Mouse (Mus musculus): ENCODE results near the gene Epb41.

Epb41 gene

GRCm38 (mm10) chr4:132043726-132044125, 31.4 kb downstream of the Epb41 start:
- no peak for DNase-seq (ENCODE audit: low spot score)

DNA sequence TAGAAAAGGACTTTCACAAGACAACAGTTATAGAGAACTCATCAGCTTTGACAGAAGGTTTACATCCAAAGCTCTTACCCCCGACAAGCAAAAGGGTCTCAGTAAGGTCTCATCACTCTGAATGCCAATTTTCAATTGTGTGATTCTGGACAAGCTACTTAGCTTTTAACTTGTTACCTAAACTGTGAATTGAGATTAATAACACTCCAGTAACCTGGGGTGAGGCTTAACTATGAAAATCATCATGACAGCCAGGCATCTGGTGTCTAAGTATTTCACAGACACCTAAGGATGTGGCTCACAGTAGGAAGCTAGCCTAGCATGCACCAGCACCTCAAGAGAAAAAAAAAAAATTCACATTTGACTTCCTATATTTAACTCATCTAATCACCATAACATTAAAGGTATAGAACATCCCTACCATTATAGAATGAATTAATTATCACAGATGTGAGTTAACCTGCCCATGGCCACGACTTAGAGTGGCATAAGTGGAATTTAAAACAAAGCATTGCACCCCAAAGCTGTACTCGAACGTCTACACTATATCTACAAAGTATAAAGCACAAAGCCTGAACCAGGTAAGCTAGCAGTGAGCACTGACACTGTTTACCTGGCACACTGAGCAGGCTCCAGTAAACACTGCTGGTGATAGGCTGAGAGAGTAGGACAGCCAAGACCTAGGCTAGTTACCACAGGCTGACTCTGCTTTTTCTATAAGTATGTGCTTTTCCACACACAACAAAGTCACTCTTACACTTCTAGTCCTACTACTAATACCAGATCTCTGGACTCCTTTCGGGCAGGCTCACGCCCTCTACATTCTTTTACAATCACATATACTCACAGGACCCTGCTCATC, 33.4 kb downstream of the Epb41 start:
- no peak for DNase-seq (ENCODE audit: low spot score)

DNA sequence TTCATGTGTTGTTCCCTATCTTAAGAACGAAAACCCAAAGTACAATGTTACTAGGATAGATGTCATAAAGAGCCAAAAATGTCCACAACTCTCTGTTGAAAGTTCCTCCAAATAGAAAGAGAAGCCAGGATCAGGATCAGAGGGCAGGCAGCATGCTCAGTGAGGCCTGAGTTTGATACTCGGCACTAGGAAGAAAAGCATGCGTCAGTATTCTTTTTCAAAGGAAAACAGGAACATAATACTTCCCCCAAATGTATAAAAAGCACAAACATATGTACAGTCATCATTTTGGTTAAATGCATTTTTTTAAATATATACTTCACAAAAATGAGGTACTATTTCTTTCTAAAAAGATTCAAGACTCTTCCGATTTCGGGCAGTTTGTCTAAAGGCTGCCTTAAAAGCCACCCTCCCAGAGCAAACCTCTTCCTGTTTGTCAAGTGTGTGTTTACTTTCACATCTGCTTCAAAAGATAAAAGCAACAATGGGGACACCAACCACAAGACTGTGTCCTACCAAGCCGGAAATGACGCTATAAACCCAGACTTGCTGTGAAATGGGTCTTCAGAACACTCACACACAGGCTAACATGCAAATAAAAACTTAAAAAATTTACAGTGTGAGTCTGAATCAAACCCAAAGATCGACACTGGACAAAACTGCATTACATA, 35.0 kb downstream of the Epb41 start:
- DNase-seq (ENCODE audit: low spot score) = no peak

- DNase-seq (ENCODE audit: low spot score) = no peak
Observed at GRCm38 (mm10) chr4:132039521-132039920, 35.6 kb downstream of the Epb41 start.

GRCm38 (mm10) chr4:132038809-132039208, 36.3 kb downstream of the Epb41 start:
- DNase-seq (ENCODE audit: low spot score) = no peak

DNA sequence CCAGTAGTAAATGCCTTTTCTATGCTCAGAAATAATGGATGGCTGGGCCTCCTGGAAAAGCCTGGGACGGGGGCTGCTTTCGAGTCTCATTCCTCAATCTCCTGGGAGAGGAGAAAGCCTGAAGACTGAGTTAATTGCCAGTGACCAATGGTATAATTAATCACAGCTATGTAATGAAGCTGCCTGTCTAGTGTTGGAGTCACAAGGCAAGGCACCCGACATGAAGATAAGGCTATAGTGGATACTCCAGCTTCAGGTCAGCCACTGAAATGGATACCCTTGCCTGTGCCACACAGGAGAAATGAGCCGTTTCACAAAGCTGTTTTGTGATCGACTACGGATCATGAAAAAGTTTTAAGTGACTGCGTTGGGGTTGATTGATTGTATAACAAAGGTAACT, 37.1 kb downstream of the Epb41 start:
- no peak for DNase-seq (ENCODE audit: low spot score)

DNA sequence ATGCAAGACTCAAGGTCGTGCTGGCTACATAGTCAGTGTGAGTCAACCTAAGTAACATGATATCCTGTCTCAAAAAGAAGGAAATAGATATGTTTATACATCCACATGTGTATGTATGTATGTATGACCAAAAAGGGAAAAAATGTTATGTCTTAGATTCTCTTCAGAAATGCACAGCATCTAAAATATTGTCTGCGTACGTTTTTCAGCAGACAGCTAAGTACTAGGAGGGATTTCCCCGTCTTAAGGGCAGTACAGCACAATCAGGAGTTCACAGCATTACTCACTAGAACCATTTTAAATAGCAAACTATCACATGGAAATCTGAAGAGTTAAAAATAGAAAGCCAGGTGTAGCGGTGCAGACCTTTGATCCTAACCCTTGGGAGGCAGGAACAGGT, 38.0 kb downstream of the Epb41 start:
- DNase-seq (ENCODE audit: low spot score) = no peak

GRCm38 (mm10) chr4:132034242-132034641, 40.9 kb downstream of the Epb41 start:
- no peak for DNase-seq (ENCODE audit: low spot score)

GRCm38 (mm10) chr4:132033183-132033582, 41.9 kb downstream of the Epb41 start:
- no peak for DNase-seq (ENCODE audit: low spot score)

DNA sequence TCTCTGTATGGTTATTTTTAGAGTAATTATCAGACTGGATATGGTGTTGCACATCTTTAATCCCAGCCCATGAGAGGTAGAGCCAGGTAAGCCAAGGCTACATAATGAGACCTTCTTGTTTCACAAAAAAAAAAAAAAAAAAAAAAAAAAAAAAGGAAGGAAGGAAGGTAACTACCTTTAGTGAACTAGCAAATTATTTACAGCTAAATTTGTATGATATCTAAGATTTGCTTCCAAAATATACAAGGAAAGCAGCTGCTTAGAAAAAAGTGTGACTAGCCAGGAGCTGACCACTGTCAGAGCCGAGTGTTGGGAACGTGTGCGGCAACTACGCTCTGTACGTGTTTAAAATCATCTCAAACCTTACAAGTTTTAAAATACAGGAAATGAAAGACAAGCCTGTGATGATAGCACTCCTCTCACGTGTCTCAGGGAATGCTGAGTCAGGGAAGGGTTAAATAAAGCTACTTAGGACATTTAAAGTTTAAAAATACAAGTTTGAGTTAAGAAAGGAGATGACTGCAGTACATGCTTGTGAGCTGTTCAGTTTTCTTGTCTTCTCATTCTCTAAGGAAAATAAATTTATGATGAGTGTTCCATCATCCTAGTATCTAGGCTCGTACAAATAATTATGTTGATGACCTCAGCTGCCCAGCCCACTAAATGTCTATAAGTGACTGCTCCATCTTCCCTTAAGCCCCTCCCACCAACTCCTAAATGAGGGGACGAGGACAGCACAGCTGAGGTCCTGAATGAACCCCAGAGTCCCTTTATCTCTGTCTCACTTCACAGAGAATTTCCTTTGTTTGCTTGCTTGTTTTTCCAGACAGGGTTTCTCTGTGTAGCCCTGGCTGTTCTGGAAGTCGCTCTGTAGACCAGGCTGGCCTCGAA, 45.0 kb downstream of the Epb41 start:
- no peak for DNase-seq (ENCODE audit: low spot score)

DNA sequence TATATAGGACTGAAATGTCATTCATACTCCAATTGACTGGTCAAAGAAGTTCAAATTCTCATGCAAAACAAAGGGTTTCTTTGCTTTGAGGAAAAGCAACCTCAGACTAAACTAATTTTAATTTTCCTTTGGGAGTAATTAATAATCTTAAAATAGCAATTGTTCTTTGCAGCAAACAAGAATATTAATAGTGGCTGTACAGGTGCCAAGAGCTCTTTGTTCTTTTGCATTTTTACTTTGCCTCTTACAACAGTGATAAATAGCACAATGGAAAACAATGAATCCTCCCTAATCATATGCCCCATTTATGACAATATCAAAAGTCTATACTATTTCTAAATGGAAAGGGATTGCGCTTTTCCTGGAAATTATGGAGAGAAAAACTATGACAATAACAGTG, 47.3 kb downstream of the Epb41 start:
- no peak for DNase-seq (ENCODE audit: low spot score)

DNA sequence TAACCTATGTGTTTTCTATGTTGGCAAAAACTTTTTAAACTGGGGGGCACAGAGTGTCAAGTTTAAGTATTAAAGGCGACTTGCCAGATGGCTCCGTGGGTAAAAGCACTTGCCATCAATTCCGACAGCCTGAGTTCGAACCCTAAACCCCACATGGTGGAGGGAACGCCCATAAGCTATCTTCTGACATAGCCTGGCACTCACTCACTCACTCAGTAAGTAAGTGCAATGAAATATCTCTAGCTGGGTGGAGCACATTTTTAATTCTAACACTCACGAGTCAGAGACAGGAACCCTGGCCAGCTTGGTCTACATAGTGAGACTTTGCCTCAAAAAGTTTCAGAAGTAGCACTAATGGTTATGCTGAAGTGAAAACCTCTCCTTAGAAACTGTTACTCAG, 48.0 kb downstream of the Epb41 start:
- DNase-seq (ENCODE audit: low spot score) = no peak

DNA sequence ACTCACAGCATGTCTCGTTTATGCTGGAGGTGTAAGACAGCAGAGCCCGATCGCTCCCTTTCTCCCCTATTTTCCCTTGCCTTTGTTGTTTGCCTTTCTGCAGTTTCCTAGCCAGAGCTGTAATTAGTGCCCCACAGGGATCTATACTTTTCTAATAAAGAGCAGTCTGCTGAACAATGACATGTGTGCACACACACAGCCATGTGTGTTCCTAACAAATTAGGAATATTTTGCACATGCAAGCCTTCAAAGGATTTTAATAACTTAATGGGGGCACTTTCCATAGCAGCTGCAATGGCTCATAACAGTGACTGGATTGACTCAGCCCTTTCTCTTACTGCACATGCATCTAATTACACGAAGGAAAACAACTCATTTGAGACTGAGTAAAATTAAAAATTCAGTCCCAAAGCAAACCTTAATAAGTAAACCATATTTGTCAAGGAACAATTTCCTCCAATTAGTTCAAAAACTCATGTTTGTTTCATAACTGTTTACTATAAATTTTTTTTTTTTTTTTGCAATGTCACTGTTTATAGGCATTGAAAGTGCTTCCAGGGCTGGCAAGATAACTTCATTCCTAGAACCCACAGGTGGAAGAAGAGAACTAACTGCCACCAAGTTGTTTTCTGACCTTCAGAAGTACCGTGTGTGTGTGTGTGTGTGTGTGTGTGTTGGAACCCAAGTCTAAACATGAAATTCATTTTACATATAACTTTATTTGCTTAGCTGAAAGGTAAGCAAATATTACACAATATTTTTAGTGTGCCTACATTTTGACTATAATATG, 49.2 kb downstream of the Epb41 start:
- DNase-seq (ENCODE audit: low spot score) = no peak

- DNase-seq (ENCODE audit: low spot score) = no peak
Observed at GRCm38 (mm10) chr4:132025264-132025663, 49.9 kb downstream of the Epb41 start.

GRCm38 (mm10) chr4:132023816-132024215, 51.3 kb downstream of the Epb41 start:
- no peak for DNase-seq (ENCODE audit: low spot score)

GRCm38 (mm10) chr4:132022639-132023038, 52.5 kb downstream of the Epb41 start:
- DNase-seq (ENCODE audit: low spot score) = peak; percentile 33

DNA sequence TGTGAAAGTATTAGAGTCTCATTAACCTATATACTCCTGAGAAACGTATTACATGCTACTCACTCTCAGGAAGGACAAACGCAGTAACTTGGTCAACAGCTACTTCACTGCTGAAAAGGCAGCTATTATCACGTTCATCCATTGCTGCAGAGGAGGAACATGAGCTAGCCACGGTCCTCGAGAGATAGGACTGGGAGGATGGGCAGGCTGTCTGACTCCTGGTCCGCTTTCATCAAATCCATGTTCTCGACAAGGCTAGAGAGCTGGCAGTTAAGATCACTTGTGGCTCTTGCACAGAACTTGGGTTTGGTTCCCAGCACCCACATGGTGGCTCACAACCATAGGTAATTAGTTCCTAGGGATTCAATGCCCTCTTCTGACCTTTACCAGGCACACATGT, 53.2 kb downstream of the Epb41 start:
- DNase-seq (ENCODE audit: low spot score) = no peak

DNA sequence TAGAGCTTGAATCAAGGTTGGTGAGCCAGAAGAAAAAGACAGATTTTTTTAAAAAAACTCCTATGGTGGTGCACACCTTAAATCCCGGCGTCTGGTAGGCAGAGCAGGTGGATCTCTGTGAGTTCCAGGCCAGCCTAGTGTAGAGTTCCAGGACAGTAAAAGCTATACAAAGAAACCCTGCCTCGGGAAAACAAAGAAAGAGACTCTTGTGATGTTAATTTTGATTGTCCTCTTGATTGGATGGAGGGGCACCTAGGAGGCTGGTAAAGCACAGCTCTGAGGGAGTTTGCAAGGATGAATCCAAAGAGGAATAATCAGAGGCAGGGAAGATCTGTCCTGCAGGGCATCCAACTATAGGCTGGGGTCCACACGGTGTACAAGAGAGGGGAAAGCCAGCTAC, 56.6 kb downstream of the Epb41 start:
- DNase-seq (ENCODE audit: low spot score) = no peak

DNA sequence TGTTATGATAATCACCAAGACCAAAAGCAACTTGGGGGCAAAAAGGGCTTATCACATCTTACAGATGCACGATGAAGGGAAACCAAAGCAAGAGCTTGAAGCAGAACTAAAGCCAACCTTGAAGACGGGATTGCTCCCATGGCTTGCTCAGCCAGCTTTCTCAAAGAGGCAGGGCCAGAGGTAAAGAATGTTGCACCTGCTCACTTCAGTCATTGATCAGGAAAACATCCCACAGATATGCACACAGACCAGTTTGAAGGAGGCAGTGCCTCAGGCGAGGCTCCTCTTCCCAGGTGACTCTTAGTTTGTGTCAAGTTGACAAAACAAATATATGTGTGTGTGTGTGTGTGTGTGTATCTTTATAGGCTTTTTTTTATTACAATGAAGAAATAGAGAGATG, 59.7 kb downstream of the Epb41 start:
- no peak for DNase-seq (ENCODE audit: low spot score)

DNA sequence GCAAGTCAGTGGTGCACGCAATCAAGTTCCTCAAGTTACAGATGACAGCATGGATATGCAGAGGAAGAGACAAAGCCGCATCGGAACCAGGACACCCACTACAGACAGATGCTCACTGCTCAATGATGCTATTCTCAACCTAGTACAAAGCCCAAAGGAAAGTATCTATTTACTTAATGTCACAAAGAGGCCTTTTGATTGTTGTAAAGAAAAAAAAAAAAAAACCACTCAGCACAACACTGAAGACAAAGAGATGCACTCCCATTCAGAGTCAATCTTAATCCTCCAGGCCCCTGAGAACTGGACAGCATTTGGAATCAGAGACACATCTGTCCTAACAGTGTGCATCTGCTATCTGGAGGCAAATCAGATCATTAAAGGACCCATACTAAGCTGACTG, 63.5 kb downstream of the Epb41 start:
- no peak for DNase-seq (ENCODE audit: low spot score)

- DNase-seq (ENCODE audit: low spot score) = no peak
Observed at GRCm38 (mm10) chr4:132010416-132010815, 64.7 kb downstream of the Epb41 start.

DNA sequence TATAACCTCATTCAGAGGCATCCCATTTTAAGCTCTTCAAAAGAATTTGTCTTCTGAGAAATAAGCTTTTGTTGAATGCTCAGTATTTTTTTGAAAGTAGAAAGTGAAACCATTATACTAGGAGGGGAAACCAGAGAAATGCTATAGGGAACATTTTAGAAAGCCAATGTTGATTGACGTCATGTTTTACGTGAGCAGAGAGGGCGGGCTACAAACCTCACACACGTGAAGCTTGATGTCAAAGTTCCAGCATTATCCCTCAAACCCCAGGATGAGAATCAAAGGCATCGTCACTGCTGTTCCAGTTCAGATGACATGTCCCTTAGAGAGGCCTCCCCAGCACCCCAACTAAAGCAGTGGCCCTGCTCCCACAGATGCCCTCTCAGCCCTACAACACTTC, 66.9 kb downstream of the Epb41 start:
- DNase-seq (ENCODE audit: low spot score) = no peak

Data from spleen, adult 12 weeks (tissue).